Mouse (Mus musculus): ENCODE results near the gene Scd1. TPM values are rescaled to one million over a fixed set of nuclear protein-coding genes. Genes with fewer than 3 reads are reported as not detected.
A peak's percentile ranks its signal among the peaks of the same experiment; 100 is the strongest.

Gene Scd1
- total and polyA plus RNA-seq, 3 experiments = 100 to 183 TPM; not detected in 1

DNA sequence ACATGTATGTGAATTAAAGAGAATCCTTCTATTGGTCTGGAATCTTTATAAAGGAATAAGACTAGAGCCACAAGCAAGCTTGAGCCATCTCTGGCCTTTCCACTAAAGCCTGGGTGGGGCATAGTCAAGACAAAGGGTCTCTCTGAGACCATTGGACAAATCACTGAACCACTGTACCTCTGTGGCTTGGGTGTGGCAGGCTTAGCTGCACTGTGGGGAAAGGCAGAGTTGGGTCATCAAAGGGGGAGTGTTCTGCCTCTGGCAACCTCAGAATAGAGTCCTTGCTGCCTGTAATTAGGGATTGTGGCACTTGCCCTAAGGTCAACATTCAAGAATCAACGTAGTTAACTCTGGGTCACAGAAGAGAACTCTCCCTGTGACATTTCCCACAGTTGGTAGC, 18.2 kb downstream of the Scd1 start:
- Histone ChIP-seq H3K27ac (ENCODE audit: control insufficient read depth, low read depth, low read length) (peak overlapping the region; percentile 93), H3K4me1 (ENCODE audit: control insufficient read depth in 1 of 2, insufficient read depth in 2 of 2, low read length in 2 of 2) (peaks cover 38 to 62% of the 10 kb centered on the region in 2 experiments)

DNA sequence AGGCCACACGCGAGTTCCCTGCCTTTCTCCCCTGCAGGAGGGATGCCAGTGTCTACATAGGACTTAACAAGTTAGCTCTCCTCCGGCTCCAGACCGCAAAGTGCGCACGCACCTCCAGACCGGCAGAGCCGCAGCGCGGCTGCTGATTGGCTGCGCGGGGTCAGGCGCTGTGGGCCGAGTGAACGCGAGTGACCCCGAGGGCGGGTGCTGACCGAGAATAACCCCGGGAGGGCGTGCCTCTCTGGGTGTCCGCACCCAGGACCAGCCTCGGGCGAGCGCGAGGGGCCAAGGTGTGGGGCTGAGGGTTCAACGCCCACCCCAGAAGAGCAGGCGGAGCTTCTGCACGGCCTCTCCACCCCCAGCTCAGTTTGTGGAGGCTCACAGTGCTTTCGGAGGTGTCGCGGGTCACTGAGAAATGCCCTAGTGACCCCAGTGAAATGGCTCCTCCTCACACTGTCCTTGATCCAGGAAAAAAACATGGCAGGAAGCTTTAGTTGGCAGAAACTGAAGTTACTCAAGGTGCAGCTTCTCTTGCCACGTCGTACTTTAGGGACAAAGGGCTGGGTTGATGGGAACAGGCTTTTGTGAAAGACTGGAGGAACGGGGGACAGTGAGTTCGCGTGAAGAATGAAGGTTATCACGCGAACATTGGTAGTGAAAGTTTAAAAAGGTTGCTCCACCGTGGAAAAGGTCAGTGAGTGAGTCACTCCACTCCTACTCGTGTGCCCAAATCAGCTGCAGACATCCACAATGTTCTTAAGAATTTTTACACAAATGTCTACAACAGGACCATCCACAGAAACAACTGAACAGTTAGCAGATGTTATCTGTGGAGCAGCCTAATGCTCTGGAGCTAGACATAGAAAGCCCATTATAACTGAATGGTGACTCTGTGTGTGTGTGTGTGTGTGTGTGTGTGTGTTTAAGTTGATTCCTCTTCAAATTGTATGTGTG, 18.9 kb downstream of the Scd1 start:
- peak overlapping the region; percentile 77 for H3K9ac ChIP-seq (ENCODE audit: control insufficient read depth, low read depth, low read length, poor library complexity, severe bottlenecking)
- H3K79me2 ChIP-seq (ENCODE audit: control insufficient read depth, insufficient read depth, low read length, poor library complexity) = no peaks in the 10 kb centered on the region; the same call in 1 of the 2 replicates
- no peaks in the 10 kb centered on the region for H3K27me3 ChIP-seq (ENCODE audit: control insufficient read depth in 1 of 2, insufficient read depth in 2 of 2, low read length in 2 of 2)
- H3K27ac ChIP-seq (ENCODE audit: control insufficient read depth, low read depth, low read length) = peak overlapping the region; percentile 93
- H3K4me1 ChIP-seq (ENCODE audit: control insufficient read depth in 1 of 2, insufficient read depth in 2 of 2, low read length in 2 of 2) = peaks cover 37 to 56% of the 10 kb centered on the region in 2 experiments
- DNase-seq (ENCODE audit: low read depth, low spot score) = peak; percentile 99
- no peaks in the 10 kb centered on the region for H3K9me3 ChIP-seq (replicated peaks; ENCODE audit: insufficient read depth, low read length)
- H3K4me3 ChIP-seq (ENCODE audit: control insufficient read depth in 1 of 2, insufficient read depth in 1 of 2, low read depth in 2 of 2, low read length in 2 of 2) = peak overlapping the region; percentile 57 to 59
- H3K36me3 ChIP-seq (ENCODE audit: control insufficient read depth in 1 of 2, insufficient read depth in 2 of 2, low read length in 2 of 2) = peaks cover 0 to 53% of the 10 kb centered on the region in 2 experiments; a peak in 2 of 4 replicates
- no peak for TF ChIP-seq KAT2A (conservative IDR thresholded peaks at IDR 0.05; ENCODE audit: low read depth, low read length)
- TF ChIP-seq SMC3 (IDR thresholded peaks at IDR 0.05; ENCODE audit: low read depth, low read length) = no peak
- peak in 1 of 2 experiments; percentile 76; a peak in 2 of 4 replicates for TF ChIP-seq EP300 (IDR thresholded peaks at IDR 0.05; ENCODE audit: low read depth in 1 of 2, low read length in 2 of 2)
- TF ChIP-seq MYC (IDR thresholded peaks at IDR 0.05; ENCODE audit: low read depth, low read length) = 0 out of 2 replicates have a peak, but pooled peaks have one; percentile 27
- TF ChIP-seq RAD21 (IDR thresholded peaks at IDR 0.05; ENCODE audit: low read depth, low read length) = no peak
- TF ChIP-seq MEF2A (IDR thresholded peaks at IDR 0.05; ENCODE audit: extremely low read depth, insufficient replicate concordance, low read depth, low read length, poor library complexity, severe bottlenecking) = no peak
- TF ChIP-seq UBTF (IDR thresholded peaks at IDR 0.05; ENCODE audit: borderline replicate concordance, insufficient read depth, low read depth, low read length) = no peak
- peak; percentile 85 for TF ChIP-seq POLR2AphosphoS2 (IDR thresholded peaks at IDR 0.05; ENCODE audit: low read length)
- no peak for TF ChIP-seq CTCF (IDR thresholded peaks at IDR 0.05 in 2 of 3, conservative IDR thresholded peaks at IDR 0.05 in 1 of 3; ENCODE audit: control insufficient read depth in 1 of 3, insufficient read depth in 1 of 3, low read depth in 2 of 3, low read length in 3 of 3, poor library complexity in 1 of 3, severe bottlenecking in 1 of 3)
- peak in 1 of 2 experiments; percentile 83; a peak in 3 of 4 replicates for TF ChIP-seq POLR2A (IDR thresholded peaks at IDR 0.05; ENCODE audit: control insufficient read depth in 1 of 2, insufficient read depth in 1 of 2, low read depth in 1 of 2, low read length in 2 of 2, poor library complexity in 1 of 2)
- TF ChIP-seq TBP (IDR thresholded peaks at IDR 0.05; ENCODE audit: low read depth, low read length) = peak; percentile 76; the same call in 1 of the 2 replicates
- TF ChIP-seq ZMIZ1 (IDR thresholded peaks at IDR 0.05; ENCODE audit: low read depth, low read length) = peak; percentile 88
- TF ChIP-seq TCF12 (IDR thresholded peaks at IDR 0.05; ENCODE audit: low read depth, low read length) = peak; percentile 89
- TF ChIP-seq NELFE (IDR thresholded peaks at IDR 0.05; ENCODE audit: low read depth, low read length) = peak; percentile 92
- no peak for TF ChIP-seq JUND (IDR thresholded peaks at IDR 0.05; ENCODE audit: low read depth, low read length)
- peak; percentile 74 for TF ChIP-seq SIN3A (IDR thresholded peaks at IDR 0.05; ENCODE audit: low read length)
- TF ChIP-seq ETS1 (IDR thresholded peaks at IDR 0.05; ENCODE audit: low read depth, low read length) = peak; percentile 17
- TF ChIP-seq HCFC1 (IDR thresholded peaks at IDR 0.05; ENCODE audit: low read depth, low read length) = no peak
- TF ChIP-seq CHD1 (IDR thresholded peaks at IDR 0.05; ENCODE audit: low read depth, low read length) = peak; percentile 96
- 0 out of 4 replicates have a peak, but pooled peaks of 1 of the 2 experiments have one; percentile 44 for TF ChIP-seq USF2 (IDR thresholded peaks at IDR 0.05; ENCODE audit: borderline replicate concordance in 1 of 2, insufficient read depth in 1 of 2, low read depth in 1 of 2, low read length in 2 of 2)
- peak; percentile 92 for TF ChIP-seq USF1 (IDR thresholded peaks at IDR 0.05; ENCODE audit: low read depth, low read length)
- no peak; the same call in 1 of the 2 replicates for TF ChIP-seq MAX (IDR thresholded peaks at IDR 0.05; ENCODE audit: low read length)

More for the DNA sequence above, 18.2 kb downstream of the Scd1 start:
- DNase-seq (ENCODE audit: low read depth, low spot score) = peak; percentile 70
- Histone ChIP-seq H3K4me3 (ENCODE audit: control insufficient read depth in 1 of 2, insufficient read depth in 1 of 2, low read depth in 2 of 2, low read length in 2 of 2) (peak overlapping the region in 1 of 2 experiments; percentile 57; a peak in 1 of 4 replicates), H3K79me2 (ENCODE audit: control insufficient read depth, insufficient read depth, low read length, poor library complexity) (no peaks in the 10 kb centered on the region; the same call in 1 of the 2 replicates), H3K27me3 (ENCODE audit: control insufficient read depth in 1 of 2, insufficient read depth in 2 of 2, low read length in 2 of 2) (no peaks in the 10 kb centered on the region), H3K36me3 (ENCODE audit: control insufficient read depth in 1 of 2, insufficient read depth in 2 of 2, low read length in 2 of 2) (peaks cover 0 to 59% of the 10 kb centered on the region in 2 experiments; a peak in 2 of 4 replicates), H3K9me3 (replicated peaks; ENCODE audit: insufficient read depth, low read length) (no peaks in the 10 kb centered on the region), H3K9ac (ENCODE audit: control insufficient read depth, low read depth, low read length, poor library complexity, severe bottlenecking) (peak overlapping the region; percentile 77)
- TF ChIP-seq EP300 (IDR thresholded peaks at IDR 0.05; ENCODE audit: low read depth in 1 of 2, low read length in 2 of 2) (peak in 1 of 2 experiments; percentile 27; a peak in 1 of 4 replicates), GATA1 (IDR thresholded peaks at IDR 0.05; ENCODE audit: low read depth, low read length) (no peak), ZC3H11A (IDR thresholded peaks at IDR 0.05; ENCODE audit: low read depth, low read length) (peak; percentile 3; the same call in 1 of the 2 replicates), RCOR1 (IDR thresholded peaks at IDR 0.05; ENCODE audit: low read depth, low read length) (0 out of 2 replicates have a peak, but pooled peaks have one; percentile 7), TAL1 (IDR thresholded peaks at IDR 0.05; ENCODE audit: low read length) (no peak), MAX (IDR thresholded peaks at IDR 0.05; ENCODE audit: low read length) (no peak), MAFK (IDR thresholded peaks at IDR 0.05; ENCODE audit: borderline replicate concordance, low read depth, low read length) (no peak), MXI1 (IDR thresholded peaks at IDR 0.05; ENCODE audit: low read depth, low read length) (peak; percentile 9; the same call in 1 of the 2 replicates), HCFC1 (IDR thresholded peaks at IDR 0.05; ENCODE audit: low read depth, low read length) (peak; percentile 30), KAT2A (conservative IDR thresholded peaks at IDR 0.05; ENCODE audit: low read depth, low read length) (no peak), TBP (IDR thresholded peaks at IDR 0.05; ENCODE audit: low read depth, low read length) (peak; percentile 46; the same call in 1 of the 2 replicates), SIN3A (IDR thresholded peaks at IDR 0.05; ENCODE audit: low read length) (no peak), UBTF (IDR thresholded peaks at IDR 0.05; ENCODE audit: borderline replicate concordance, insufficient read depth, low read depth, low read length) (no peak), CHD1 (IDR thresholded peaks at IDR 0.05; ENCODE audit: low read depth, low read length) (no peak), ZMIZ1 (IDR thresholded peaks at IDR 0.05; ENCODE audit: low read depth, low read length) (0 out of 2 replicates have a peak, but pooled peaks have one; percentile 16), JUND (IDR thresholded peaks at IDR 0.05; ENCODE audit: low read depth, low read length) (no peak)
